Mouse (Mus musculus) embryonic fibroblast, embryonic 13.5 days (primary cell): ENCODE data around the gene Prkab2.

Experiments used
- CTCF ChIP-seq: IDR thresholded peaks from 2 replicates; pipeline ENCODE4 v1.5.1; 2011; ENCODE audit warnings: mild to moderate bottlenecking, control low read depth, low read length, moderate library complexity, borderline replicate concordance; ENCODE audit not compliant: insufficient read depth
- POLR2A ChIP-seq: IDR thresholded peaks from 2 replicates; pipeline ENCODE4 v1.6.1; 2011; ENCODE audit warnings: low read depth, mild to moderate bottlenecking, control low read depth, low read length, moderate library complexity

- TF ChIP-seq CTCF (no peak), POLR2A (no peak)
These were observed 47.5 kb downstream of the Prkab2 start for GRCm38 (mm10) chr3:97705508-97705907.
